Mouse (Mus musculus): Measurements from ENCODE around the gene 1700037C18Rik.

DNA sequence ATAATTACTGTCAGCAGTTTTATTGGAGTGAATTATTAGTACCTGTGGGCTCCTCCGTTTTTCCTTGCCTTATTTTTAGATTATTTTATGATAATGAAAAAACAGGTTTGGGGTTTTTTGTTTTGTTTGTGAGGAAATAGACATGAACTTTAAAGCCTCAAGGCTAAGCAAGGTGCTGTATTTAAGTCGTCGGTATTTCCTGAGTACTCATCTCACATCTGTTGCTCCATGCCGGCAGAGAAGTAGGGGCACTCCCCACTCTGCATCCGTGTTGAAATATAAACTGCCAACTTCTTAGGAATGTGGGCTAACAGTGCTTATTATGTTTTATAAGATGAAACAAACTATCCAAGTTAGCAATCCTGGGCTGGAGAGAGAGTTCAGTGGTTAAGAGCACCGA, 12.4 kb downstream of the 1700037C18Rik start:
- TF ChIP-seq POLR2A (IDR thresholded peaks at IDR 0.05; ENCODE audit: control insufficient read depth, low read depth, low read length) = no peak
- no peak for TF ChIP-seq CTCF (IDR thresholded peaks at IDR 0.05; ENCODE audit: control insufficient read depth, insufficient read depth, insufficient replicate concordance, low read depth, low read length)

Data from testis, adult 2 months (tissue).